Mouse (Mus musculus) kidney, postnatal 4 days (tissue): ENCODE measurements at regions not wholly inside any gene's neighbourhood (a gene's known extent, or its start where the extent isn't known, plus 50 kb on each side); places are given as distances from the start of the nearest gene placed in this dataset.
"Not testable (repeated sequence)": the region's sequence is repeated elsewhere in the genome, so short reads cannot be mapped to it uniquely, and the experiment has no call there.

Source experiments
- DNase-seq, 2 experiments: peaks; one replicate each; pipeline ENCODE4 v3.0.0; 2021; ENCODE audit warnings: mixed read lengths in 2 of 2

GRCm38 (mm10) chr3:7079073-7079472 is 458.8 kb upstream of the 1700008P02Rik start:
- DNase-seq: no peak

GRCm38 (mm10) chr3:7076850-7077249 is 456.6 kb upstream of the 1700008P02Rik start:
- DNase-seq: no peak

- no peak for DNase-seq
These were observed 454.2 kb upstream of the 1700008P02Rik start for GRCm38 (mm10) chr3:7074488-7074887.

GRCm38 (mm10) chr3:7041372-7042057 is 421.3 kb upstream of the 1700008P02Rik start:
- no peak for DNase-seq

GRCm38 (mm10) chr3:7035833-7036232 is 415.6 kb upstream of the 1700008P02Rik start:
- DNase-seq: no peak

- DNase-seq: peak; percentile 50 to 62
These were observed 407.6 kb upstream of the 1700008P02Rik start for GRCm38 (mm10) chr3:7027845-7028244.

- no peak for DNase-seq
These were observed 394.2 kb upstream of the 1700008P02Rik start for GRCm38 (mm10) chr3:7014345-7014973.

- DNase-seq: no peak
These were observed 393.3 kb upstream of the 1700008P02Rik start for GRCm38 (mm10) chr3:7013516-7013915.

GRCm38 (mm10) chr3:7010294-7011087 is 390.2 kb upstream of the 1700008P02Rik start:
- DNase-seq: no peak

- no peak for DNase-seq
These were observed 388.5 kb upstream of the 1700008P02Rik start for GRCm38 (mm10) chr3:7008671-7009217.

- DNase-seq: no peak
These were observed 387.6 kb upstream of the 1700008P02Rik start for GRCm38 (mm10) chr3:7007811-7008359.

GRCm38 (mm10) chr3:6991735-6992134 is 371.5 kb upstream of the 1700008P02Rik start:
- not testable (repeated sequence) for DNase-seq

GRCm38 (mm10) chr3:6984918-6985317 is 364.7 kb upstream of the 1700008P02Rik start:
- no peak for DNase-seq

GRCm38 (mm10) chr3:6957681-6958080 is 337.4 kb upstream of the 1700008P02Rik start:
- no peak for DNase-seq

- DNase-seq: no peak
These were observed 312.4 kb upstream of the 1700008P02Rik start for GRCm38 (mm10) chr3:6932535-6933103.

GRCm38 (mm10) chr3:6926737-6927136 is 306.5 kb upstream of the 1700008P02Rik start:
- DNase-seq: no peak

GRCm38 (mm10) chr3:6922647-6923046 is 302.4 kb upstream of the 1700008P02Rik start:
- not testable (repeated sequence) for DNase-seq

- DNase-seq: peak in 1 of 2 experiments; percentile 1
These were observed 300.0 kb upstream of the 1700008P02Rik start for GRCm38 (mm10) chr3:6920253-6920652.

GRCm38 (mm10) chr3:6887936-6888335 is 267.7 kb upstream of the 1700008P02Rik start:
- no peak for DNase-seq

GRCm38 (mm10) chr3:6887053-6887700 is 266.9 kb upstream of the 1700008P02Rik start:
- DNase-seq: no peak

GRCm38 (mm10) chr3:6886200-6887052 is 266.2 kb upstream of the 1700008P02Rik start:
- DNase-seq: no peak
